Mouse (Mus musculus) limb, embryonic 11.5 days (tissue): ENCODE data around the gene Unc5c. TPM values are rescaled to one million over a fixed set of nuclear protein-coding genes. Genes with fewer than 3 reads are reported as not detected.

Source experiments
- ATAC-seq: fragments of 200-750 bp; cut with Nextera tagmentation; 2 replicates; pipeline ENCODE4 v1.8.0; 2017; ENCODE audit warnings: low read depth; ENCODE audit not compliant: insufficient number of reproducible peaks, low FRiP score, low TSS enrichment
- DNase-seq: peaks from one replicate; pipeline ENCODE4 v3.0.0-alpha.2; 2015; ENCODE audit warnings: low spot score
- H3K27ac ChIP-seq: fragments of 300-500 bp; sonication (generic); replicated peaks from 2 replicates; pipeline ENCODE4 v1.5.1; 2014; ENCODE audit warnings: low read depth, mild to moderate bottlenecking, low read length
- H3K27me3 ChIP-seq: fragments of 300-500 bp; sonication (generic); 2 replicates; pipeline ENCODE4 v1.6.1; 2014; ENCODE audit warnings: mild to moderate bottlenecking, low read length, mixed read lengths; ENCODE audit not compliant: control insufficient read depth, insufficient read depth
- H3K36me3 ChIP-seq: fragments of 300-500 bp; sonication (generic); 2 replicates; pipeline ENCODE4 v1.6.1; 2014; ENCODE audit warnings: mild to moderate bottlenecking, low read length, moderate library complexity, mixed read lengths; ENCODE audit not compliant: control insufficient read depth, insufficient read depth
- H3K4me1 ChIP-seq: fragments of 300-500 bp; sonication (generic); 2 replicates; pipeline ENCODE4 v1.6.1; 2014; ENCODE audit warnings: low read length, mixed read lengths; ENCODE audit not compliant: control insufficient read depth, insufficient read depth
- H3K4me2 ChIP-seq: fragments of 300-500 bp; sonication (generic); 2 replicates; pipeline ENCODE4 v1.6.1; 2014; ENCODE audit warnings: low read depth, mild to moderate bottlenecking, moderate library complexity; ENCODE audit not compliant: severe bottlenecking
- H3K4me3 ChIP-seq: fragments of 300-500 bp; sonication (generic); 2 replicates; pipeline ENCODE4 v1.5.1; 2014; ENCODE audit warnings: low read depth, low read length
- H3K9ac ChIP-seq: fragments of 300-500 bp; sonication (generic); 2 replicates; pipeline ENCODE4 v1.6.1; 2014; ENCODE audit warnings: mild to moderate bottlenecking, low read length
- H3K9me3 ChIP-seq: fragments of 300-500 bp; sonication (generic); 2 replicates; pipeline ENCODE4 v1.6.1; 2016; ENCODE audit warnings: low read length; ENCODE audit not compliant: control insufficient read depth
- WGBS: fragments of 180-500 bp; shearing (Covaris S2); extraction: QIAGEN DNeasy Blood & Tissue Kit; methylation state at CpG from one replicate; pipeline ENCODE4 v1.1.7; 2014; 5-methylcytosine and 5-hydroxymethylcytosine counted together
- polyA plus RNA-seq: library from polyadenylated mRNA; unstranded; fragments of >200 nt; fragmentation: Nextera tagmentation; extraction: Ambion mirVana; gene quantifications from 2 replicates; pipeline ENCODE4 v1.2.1, GENCODE M21; 2014

The Unc5c gene
- polyA plus RNA-seq, 1 experiment from 2014 or later, result 17.2 TPM

DNA sequence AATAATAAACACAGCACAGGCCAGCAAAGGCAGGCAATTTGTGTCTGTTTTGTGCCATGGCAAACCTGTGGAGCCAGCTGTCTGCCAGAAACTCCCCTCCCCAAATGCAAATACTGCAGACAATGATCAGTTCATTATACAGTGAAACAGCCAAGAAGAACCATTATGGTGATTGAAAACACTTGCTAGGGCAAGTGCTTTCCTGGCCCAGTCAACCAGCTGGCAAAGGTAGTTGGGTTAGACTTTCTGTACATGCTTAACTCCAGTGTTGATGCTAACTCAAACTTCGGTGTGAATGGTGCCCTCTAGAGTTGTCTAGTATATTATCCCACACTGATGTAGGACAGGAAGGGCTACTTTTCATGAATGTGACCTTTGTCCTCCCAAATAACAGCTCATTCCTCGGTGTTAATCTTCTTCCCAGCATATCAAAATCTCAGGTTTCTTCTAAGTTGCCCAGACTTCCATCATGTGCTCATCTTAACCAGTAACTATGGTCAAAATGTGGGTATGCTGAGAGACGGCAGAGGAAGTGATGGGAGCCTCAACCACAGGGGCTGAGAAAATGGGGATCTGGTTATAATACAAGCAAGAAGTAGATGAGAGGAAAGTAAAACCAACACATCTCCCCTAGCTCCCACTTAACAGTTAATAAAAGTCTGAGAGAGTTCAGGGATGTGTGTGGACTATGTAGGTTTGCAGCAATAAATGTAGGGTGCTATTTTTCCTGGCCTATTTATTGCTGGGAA, 194.2 kb downstream of the Unc5c start:
- ATAC-seq, result no peak
- Histone ChIP-seq H3K4me1 (peaks cover 5% of the 10 kb centered on the region; the same call in 1 of the 2 replicates), H3K27me3 (no peaks in the 10 kb centered on the region), H3K36me3 (no peaks in the 10 kb centered on the region), H3K4me3 (no peak overlapping the region), H3K9me3 (no peaks in the 10 kb centered on the region), H3K9ac (no peak overlapping the region), H3K27ac (no peak overlapping the region), H3K4me2 (no peak overlapping the region)
- no peak for DNase-seq
- 52% methylated on average over 3 of the region's 3 CpGs for WGBS

- Histone ChIP-seq H3K4me1 (peaks cover 5% of the 10 kb centered on the region; the same call in 1 of the 2 replicates), H3K27ac (no peak overlapping the region), H3K9ac (no peak overlapping the region), H3K4me3 (no peak overlapping the region), H3K4me2 (no peak overlapping the region), H3K36me3 (no peaks in the 10 kb centered on the region), H3K9me3 (no peaks in the 10 kb centered on the region), H3K27me3 (no peaks in the 10 kb centered on the region)
- ATAC-seq (no peak), DNase-seq (no peak)
- 56% methylated on average over 15 of the region's 15 CpGs for WGBS
Observed at GRCm38 (mm10) chr3:141660065-141661062, 195.3 kb downstream of the Unc5c start.

DNA sequence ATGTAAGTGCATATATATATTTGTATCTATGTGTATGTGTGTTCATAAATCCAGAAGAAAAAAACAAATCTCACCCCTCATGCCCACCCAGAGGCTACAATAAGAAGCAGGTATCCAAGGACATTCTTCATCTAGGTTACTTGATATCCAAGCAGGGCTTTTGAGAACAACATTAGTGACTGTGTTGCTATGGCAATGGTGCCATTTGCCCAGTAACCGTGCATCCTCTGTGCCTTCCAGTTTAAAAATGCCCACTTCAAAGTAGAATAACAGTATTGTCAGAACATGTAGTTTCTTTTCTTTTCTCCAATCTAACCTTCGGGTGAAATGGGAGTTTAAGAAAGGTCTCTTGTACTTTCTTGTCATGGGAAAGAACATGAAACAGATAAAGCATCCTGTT, 224.1 kb downstream of the Unc5c start:
- 79% methylated on average over 2 of the region's 2 CpGs for WGBS
- no peaks in the 10 kb centered on the region for H3K36me3 ChIP-seq
- no peak overlapping the region for H3K4me2 ChIP-seq
- no peaks in the 10 kb centered on the region for H3K9me3 ChIP-seq
- no peak overlapping the region for H3K27ac ChIP-seq
- H3K27me3 ChIP-seq, result no peaks in the 10 kb centered on the region
- H3K4me1 ChIP-seq, result no peaks in the 10 kb centered on the region
- H3K9ac ChIP-seq, result no peak overlapping the region
- no peak for DNase-seq
- no peak overlapping the region for H3K4me3 ChIP-seq
- ATAC-seq, result no peak

DNA sequence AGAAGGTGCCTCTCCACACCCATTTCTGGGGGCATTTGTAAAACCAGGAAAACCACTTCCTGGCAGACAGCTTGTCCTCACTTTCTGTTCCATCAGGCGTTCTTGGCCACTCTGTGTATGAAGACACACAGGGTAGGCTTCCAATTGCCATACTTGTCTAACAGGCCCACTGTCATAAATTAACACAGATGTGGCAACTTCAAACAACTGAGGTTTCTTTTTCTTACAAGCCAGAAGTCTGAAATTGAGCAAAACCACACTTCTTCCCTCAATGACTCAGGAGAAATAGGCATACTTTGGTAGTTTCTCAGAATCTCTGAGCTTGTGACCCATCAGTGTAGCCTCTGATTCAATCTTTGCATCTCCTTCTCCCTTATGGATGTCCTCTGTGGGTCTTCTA, 225.7 kb downstream of the Unc5c start:
- no peaks in the 10 kb centered on the region for H3K4me1 ChIP-seq
- 73% methylated on average over 1 of the region's 1 CpGs for WGBS
- H3K27ac ChIP-seq, result no peak overlapping the region
- ATAC-seq (no peak), DNase-seq (no peak)
- H3K36me3 ChIP-seq, result no peaks in the 10 kb centered on the region
- no peaks in the 10 kb centered on the region for H3K9me3 ChIP-seq
- H3K4me2 ChIP-seq, result no peak overlapping the region
- no peak overlapping the region for H3K9ac ChIP-seq
- H3K27me3 ChIP-seq, result no peaks in the 10 kb centered on the region
- no peak overlapping the region for H3K4me3 ChIP-seq

GRCm38 (mm10) chr3:141691418-141691817, 226.4 kb downstream of the Unc5c start:
- Histone ChIP-seq H3K9ac (no peak overlapping the region), H3K27ac (no peak overlapping the region), H3K9me3 (no peaks in the 10 kb centered on the region), H3K27me3 (no peaks in the 10 kb centered on the region), H3K4me2 (no peak overlapping the region), H3K4me1 (no peaks in the 10 kb centered on the region), H3K36me3 (no peaks in the 10 kb centered on the region), H3K4me3 (no peak overlapping the region)
- no peak for DNase-seq
- WGBS, result 84% methylated on average over 3 of the region's 3 CpGs
- ATAC-seq, result no peak

DNA sequence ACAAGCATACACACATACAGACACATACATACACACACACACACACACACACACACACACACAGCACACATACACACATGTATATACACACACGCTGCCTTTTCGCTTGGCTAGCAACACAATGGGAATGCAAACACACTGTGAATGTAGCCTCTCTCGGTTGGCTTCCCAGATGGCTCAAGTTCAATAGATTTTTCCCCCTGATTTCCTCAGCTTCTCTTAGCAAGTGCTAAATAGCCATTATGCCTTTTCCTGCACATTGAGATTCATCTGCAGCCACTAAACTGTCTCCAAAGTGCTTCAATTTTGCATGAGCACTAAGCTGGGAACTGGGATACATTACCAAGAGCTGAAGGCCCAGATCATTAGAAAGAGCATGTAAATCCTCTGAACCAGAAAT, 226.8 kb downstream of the Unc5c start:
- Histone ChIP-seq H3K4me3 (no peak overlapping the region), H3K27me3 (no peaks in the 10 kb centered on the region), H3K9me3 (no peaks in the 10 kb centered on the region), H3K9ac (no peak overlapping the region), H3K36me3 (no peaks in the 10 kb centered on the region), H3K4me2 (no peak overlapping the region), H3K4me1 (no peaks in the 10 kb centered on the region), H3K27ac (no peak overlapping the region)
- 90% methylated on average over 3 of the region's 3 CpGs for WGBS
- ATAC-seq (no peak), DNase-seq (no peak)

DNA sequence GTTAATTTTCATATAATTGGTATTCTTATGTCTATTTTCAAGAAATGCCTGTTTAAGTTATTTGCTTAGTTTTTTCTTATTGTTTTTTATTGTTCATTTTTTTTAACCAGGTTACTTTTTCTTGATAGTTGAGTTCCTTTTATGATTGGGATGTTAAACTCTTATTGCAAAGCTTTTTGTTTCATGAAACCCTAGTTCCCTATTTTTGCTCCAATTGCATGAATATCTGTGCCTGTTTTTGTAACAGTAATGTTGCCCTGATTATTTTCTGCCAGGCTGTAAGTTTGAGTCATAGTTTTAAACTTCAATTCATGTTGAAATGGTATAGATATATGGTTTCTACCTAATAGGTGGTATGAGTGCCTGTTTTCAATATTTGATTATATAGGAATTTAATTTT, 234.2 kb downstream of the Unc5c start:
- ATAC-seq (no peak), DNase-seq (no peak)
- Histone ChIP-seq H3K9me3 (no peaks in the 10 kb centered on the region), H3K36me3 (no peaks in the 10 kb centered on the region), H3K27ac (no peak overlapping the region), H3K4me3 (no peak overlapping the region), H3K4me1 (no peaks in the 10 kb centered on the region), H3K27me3 (no peaks in the 10 kb centered on the region), H3K9ac (no peak overlapping the region), H3K4me2 (no peak overlapping the region)

GRCm38 (mm10) chr3:141701381-141701909, 236.4 kb downstream of the Unc5c start:
- H3K4me1 ChIP-seq, result no peaks in the 10 kb centered on the region
- DNase-seq (no peak), ATAC-seq (no peak)
- WGBS, result 89% methylated on average over 3 of the region's 3 CpGs
- no peaks in the 10 kb centered on the region for H3K9me3 ChIP-seq
- H3K4me2 ChIP-seq, result no peak overlapping the region
- H3K4me3 ChIP-seq, result no peak overlapping the region
- H3K27me3 ChIP-seq, result no peaks in the 10 kb centered on the region
- H3K9ac ChIP-seq, result no peak overlapping the region
- H3K27ac ChIP-seq, result no peak overlapping the region
- no peaks in the 10 kb centered on the region for H3K36me3 ChIP-seq
